Mouse (Mus musculus) liver, adult (tissue): ENCODE results near the gene Dhrs7.

Experiments used
- GATA4 ChIP-seq: IDR thresholded peaks from 2 replicates; pipeline ENCODE4 v1.6.1; 2014; ENCODE audit warnings: mild to moderate bottlenecking, low read length; ENCODE audit not compliant: insufficient replicate concordance

The Dhrs7 gene

DNA sequence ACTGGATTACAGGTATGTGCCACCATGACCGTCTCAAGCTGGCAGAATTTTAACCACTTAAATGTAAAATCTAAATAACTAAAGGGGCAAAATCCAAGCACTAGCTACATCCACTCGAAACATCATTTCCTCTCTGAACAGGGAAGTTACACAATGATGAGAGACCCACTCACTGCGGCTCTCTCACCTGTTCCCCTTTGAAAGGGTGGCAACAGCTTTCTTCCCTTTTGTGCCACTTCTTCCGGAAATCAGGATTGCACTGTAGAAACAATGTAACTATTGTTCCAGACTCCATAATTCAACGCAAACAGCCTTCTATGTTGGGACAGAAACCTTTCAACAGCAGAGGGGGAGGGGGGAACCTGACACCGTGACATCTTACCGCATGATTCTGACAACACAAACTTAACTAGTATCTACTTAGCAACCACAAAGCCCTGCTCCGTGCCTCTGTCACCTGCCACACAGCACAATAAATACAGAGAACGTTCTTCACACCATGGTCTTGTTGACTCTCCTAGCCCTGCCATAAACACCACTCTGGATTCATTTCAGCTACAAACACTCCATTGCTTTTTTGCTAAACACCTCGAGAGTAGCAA is 3.3 kb upstream of the Dhrs7 start:
- TF ChIP-seq GATA4: no peak

DNA sequence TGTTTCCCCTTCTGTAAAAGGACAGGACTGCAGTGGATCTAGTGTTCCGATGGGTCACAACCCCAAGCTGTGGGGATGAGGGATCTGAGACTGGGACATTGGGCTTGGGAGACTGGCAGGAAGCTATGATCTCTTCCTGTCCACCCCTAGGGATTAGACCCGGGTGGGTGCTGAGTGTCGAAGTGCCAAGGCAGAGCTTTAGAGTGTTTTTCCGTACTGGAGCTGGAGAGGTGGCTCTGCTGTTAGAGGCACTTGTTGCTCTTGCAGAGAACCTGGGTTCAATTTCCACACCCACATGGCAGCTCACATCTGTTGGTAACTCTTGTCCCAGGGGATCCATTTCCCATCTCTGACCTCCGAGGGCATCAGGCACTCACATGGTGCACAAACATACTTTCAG is 1.3 kb upstream of the Dhrs7 start:
- no peak for TF ChIP-seq GATA4

DNA sequence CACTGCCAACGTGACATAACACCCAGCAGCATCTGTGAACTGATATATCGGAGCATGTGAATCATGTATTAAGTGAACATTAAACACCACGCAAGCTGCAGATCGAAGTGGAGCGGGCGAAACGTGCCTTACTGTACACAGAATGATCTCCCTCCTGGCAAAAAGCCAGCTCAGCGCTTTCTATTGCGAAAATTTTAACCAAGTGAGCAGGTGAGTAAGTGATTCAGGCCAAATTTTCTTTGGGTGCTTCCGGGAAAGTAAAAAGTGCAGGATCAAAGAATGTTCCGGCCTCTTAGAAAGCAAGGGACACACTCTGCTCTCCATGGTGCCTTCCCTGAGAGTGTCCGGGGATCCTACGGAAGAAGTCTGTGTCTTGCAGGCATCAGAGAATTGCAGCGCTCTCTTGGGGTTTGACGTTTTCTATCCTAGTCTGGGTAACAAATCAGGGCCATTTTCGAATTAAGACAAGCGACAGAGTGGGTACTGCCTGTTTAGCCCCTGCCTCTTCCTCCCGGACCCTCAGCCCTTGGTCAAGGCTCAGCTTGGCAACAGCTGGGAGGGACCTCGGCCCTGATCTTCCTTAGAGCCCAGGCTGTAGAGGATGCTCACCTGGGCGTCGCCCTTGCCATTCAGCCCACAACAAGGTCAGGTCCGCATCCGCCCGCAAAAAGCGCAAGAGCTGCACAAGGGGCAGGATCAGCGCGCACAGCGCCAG is 532 bp downstream of the Dhrs7 start:
- TF ChIP-seq GATA4: no peak

DNA sequence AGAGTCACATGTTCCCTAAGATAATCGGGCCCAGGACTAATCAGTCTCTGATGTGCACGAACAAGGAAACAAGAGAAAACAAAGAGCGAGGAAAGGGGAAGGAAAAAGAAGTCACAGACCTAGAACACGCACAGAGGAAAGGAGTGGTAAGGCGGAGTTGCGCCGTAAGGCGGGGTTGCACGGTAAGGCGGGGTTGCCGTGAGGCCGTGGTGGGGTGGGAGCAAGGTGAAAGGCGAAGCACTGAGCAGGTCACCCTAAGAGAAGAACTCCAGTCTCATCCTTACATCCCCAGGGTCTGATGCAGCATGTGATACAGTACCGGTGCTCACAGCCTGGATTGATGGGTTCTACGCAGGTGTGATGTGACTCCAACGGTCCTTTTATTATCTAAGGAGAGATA is 8.9 kb downstream of the Dhrs7 start:
- no peak for TF ChIP-seq GATA4

DNA sequence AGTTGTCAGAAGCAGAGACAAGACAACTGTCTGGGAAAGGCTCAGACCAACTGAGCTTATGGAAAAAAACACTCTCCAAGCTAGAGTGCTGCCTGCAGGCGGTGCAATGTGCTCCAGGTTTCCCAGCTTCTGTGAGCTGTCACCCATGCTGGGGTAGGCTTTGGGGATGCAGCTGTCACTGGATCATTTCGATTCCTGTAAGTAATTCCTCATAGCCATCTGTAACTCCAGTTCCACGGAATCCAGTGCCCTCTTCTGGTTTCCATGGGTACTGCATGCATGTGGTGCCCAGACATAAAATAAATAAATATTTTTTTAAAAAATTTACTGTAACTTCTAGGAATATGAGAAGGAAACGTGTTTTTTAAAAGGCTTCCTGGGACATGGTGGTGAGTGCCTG is 10.0 kb downstream of the Dhrs7 start:
- TF ChIP-seq GATA4: no peak

DNA sequence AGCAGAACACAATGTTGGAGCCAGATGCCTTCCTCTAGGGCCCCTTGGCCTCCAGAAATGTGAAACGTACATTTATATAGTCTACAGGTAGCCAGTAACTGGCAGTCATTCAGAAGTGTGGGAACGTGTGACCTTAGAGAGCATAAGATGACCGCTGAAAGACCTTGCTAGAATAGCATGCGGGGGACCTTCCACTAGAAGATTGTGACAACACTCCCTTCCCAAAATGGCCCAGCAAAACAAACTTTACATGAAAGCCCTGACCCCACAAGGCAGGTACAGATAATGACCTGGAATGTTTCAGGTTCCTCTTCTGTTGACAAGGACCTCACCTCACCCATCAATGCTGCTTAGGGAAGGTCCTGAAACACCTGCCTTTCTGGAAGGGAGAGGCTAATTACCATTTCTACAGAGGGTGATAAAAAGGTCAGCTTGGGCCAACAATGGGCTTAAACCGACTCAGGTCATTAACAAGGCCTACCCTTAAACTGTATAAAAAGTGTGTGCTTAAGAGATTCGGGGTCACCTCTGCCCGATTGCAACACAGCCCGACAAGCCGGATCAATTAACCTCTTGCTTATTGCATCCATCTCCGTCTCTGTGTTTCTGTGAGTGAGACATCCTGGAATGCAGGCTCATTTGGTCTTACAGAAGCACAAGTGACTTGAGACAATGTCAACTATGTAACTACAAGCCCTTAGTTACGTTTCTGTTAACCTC is 14.9 kb downstream of the Dhrs7 start, which contains the start of gene Gm4756:
Gene Gm4756 (minus strand): TSS at position 51 of the 720 bp plus-strand sequence.
- no peak for TF ChIP-seq GATA4

DNA sequence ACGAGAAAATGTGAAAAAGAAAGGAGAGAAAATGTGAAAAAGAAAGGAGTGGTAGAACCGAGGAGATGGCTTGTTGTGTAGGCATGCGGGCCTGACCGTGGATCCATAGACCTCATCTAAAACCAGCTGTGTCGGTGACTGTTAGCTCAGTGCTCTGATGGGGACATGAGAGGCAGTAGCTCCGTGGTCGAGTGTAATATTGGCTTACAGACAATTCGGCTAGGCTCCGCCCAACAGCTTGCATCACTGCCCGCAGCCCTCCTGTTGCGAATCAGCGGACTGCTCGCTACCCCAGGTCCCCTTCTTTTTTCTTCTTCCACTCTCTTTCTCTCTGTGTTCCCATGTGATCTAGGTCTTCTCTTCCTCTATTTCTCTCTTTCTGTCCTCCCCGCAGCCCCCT is 15.8 kb downstream of the Dhrs7 start:
- no peak for TF ChIP-seq GATA4

DNA sequence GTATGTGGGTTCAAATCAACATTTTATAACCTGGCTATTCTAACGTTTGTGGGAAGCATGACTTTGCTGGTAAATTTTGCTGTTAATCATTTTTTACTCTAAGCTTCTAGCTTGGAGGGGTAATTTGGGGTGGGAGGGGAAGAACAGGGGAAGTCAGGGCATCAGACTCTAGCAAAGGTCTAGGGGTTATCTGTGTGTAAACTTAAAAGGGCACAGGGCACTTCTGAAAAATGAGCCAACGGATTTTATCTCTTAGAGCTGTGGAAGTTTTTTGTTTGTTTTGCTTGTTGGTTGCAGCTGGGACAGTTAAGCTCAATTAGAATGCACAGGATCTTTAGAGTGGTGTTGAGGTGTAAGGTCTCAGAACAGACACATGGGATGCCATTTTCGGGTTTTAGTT is 26.7 kb downstream of the Dhrs7 start:
- peak; percentile 94 for TF ChIP-seq GATA4

DNA sequence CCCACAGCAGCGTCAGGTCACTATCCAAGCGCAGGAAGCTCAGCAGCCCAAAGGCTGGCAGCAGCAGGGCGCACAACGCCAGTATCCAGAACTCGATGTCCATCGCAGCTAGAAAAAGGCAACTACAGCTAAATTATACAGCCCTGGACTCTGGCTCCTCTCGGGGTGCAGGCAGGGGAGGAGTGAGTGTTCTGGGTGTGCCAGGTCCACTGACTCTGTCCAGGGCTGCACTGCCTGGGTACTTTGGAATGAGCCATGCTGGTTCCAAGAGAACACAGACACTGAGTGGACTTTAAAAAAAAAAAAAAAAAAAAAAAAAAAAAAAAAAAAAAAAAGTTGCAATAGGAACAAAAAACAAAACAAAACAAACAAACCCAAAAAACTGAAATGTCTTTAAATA is 36.0 kb downstream of the Dhrs7 start:
- no peak for TF ChIP-seq GATA4

DNA sequence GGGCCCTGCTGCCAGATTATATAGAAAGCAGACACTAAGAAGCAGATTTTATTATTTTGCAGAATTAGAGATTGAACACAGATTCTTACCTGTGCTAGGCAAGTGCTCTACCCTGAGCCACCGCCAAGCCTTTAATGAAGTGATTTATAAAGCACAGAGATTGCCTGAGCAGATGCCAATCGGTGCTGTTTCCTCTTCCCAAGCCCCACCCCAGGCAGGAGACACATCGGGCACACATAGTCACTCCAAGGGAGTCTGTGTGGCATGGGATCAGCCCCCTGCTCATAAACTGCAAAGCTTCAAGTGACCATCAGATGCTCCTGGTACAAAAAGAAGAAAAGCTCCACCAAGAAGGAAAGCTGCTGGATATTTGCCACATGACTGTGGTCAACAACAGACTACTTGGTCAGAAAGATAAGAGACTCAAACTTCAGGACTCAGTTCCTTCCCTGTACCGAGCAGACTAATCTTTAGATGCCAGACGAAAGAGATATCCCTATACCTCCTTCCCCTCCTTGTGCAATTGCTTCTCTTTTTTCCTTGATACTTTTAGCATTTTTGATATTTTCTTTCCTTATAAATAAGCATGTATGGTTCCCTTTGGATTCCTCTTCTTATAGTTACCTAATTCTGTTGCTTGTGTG is 41.7 kb downstream of the Dhrs7 start:
- no peak for TF ChIP-seq GATA4

DNA sequence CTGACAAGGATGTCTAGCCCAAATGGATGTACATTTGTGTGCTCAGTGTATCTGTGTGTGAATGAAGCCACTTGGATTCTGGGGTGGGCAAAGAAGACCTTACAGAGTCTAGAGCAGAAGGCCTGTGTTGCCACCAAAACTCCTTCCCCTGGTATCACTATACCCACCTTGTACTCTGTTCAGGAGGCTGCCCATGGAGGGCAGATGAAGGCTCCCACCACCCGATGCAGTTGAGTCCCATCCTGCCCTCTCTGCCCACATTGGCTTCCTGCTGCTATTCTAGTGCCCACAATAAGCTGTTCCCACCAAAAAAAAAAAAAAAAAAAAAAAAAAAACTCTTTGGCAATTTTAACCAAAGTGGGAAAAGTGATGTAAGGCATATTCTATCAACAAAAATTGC is 43.3 kb downstream of the Dhrs7 start:
- TF ChIP-seq GATA4: no peak

DNA sequence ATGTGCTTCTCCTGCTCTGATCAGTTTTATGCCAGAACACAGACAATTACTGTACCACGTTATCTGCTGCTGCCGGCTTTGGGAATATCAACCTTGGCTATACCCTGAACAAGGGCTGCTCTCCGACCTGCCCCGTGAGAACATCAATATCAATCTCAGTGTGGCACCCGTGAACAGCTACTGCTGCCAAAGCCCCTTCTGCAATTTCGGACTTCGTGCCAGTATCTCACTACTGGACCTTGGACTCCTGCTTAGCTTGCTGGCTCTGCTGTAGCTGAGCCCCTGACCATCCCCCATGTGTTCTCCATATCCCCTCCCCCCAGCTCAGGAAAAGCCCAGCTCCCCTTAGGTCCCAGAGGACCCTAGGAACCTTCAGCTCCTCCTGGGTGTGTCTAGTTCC is 43.9 kb downstream of the Dhrs7 start:
- no peak for TF ChIP-seq GATA4

DNA sequence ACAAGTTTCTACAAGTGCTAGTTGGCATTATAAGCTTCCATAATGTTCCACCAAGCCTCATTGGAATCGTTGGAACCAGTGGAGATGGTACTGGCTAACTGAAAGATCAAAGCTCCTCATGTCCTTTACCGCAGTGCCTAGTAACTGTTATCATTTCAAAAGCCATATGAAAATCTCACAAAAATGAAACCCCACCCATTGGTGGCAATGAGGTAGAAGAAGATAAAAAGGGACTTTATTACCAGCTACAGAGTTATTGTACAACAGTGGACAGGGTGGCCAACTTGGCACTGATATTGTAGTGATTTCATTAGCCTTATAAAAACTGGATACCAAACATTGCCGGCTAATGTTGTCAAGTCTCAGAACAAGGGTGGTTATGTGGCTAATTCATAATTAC is 52.7 kb downstream of the Dhrs7 start:
- no peak for TF ChIP-seq GATA4
